Mouse (Mus musculus): ENCODE data around the gene Cep135. TPM values are rescaled to one million over a fixed set of nuclear protein-coding genes. Genes with fewer than 3 reads are reported as not detected.
A peak's percentile ranks its signal among the peaks of the same experiment; 100 is the strongest.

The Cep135 gene
- polyA plus RNA-seq, 1 experiment: 8.6 TPM

GRCm38 (mm10) chr5:76585378-76585777 lies 3.1 kb upstream of the Cep135 start:
- no peak overlapping the region for H3K4me3 ChIP-seq (replicated peaks; ENCODE audit: control insufficient read depth, low read depth, low read length)
- 66% methylated on average over 2 of the region's 2 CpGs for whole genome bisulfite sequencing
- no peaks in the 10 kb centered on the region for H3K4me1 ChIP-seq (ENCODE audit: control insufficient read depth, insufficient read depth, low read length)
- TF ChIP-seq CTCF (IDR thresholded peaks at IDR 0.05; ENCODE audit: control insufficient read depth, insufficient read depth, low read length): no peak
- no peak for TF ChIP-seq POLR2A (IDR thresholded peaks at IDR 0.05; ENCODE audit: borderline replicate concordance, control insufficient read depth, low read depth, low read length)
- H3K27ac ChIP-seq (ENCODE audit: control insufficient read depth, insufficient read depth, low read depth, low read length, poor library complexity): no peak overlapping the region

GRCm38 (mm10) chr5:76589311-76589710 lies 813 bp downstream of the Cep135 start:
- no peak for TF ChIP-seq CTCF (IDR thresholded peaks at IDR 0.05; ENCODE audit: control insufficient read depth, insufficient read depth, low read length)
- TF ChIP-seq POLR2A (IDR thresholded peaks at IDR 0.05; ENCODE audit: borderline replicate concordance, control insufficient read depth, low read depth, low read length): no peak
- 12% methylated on average over 7 of the region's 7 CpGs for WGBS
- H3K4me1 ChIP-seq (ENCODE audit: control insufficient read depth, insufficient read depth, low read length): no peaks in the 10 kb centered on the region
- H3K27ac ChIP-seq (ENCODE audit: control insufficient read depth, insufficient read depth, low read depth, low read length, poor library complexity): peak overlapping the region; percentile 97; the same call in 1 of the 2 replicates
- H3K4me3 ChIP-seq (replicated peaks; ENCODE audit: control insufficient read depth, low read depth, low read length): peak overlapping the region; percentile 97

- 78% methylated on average over 2 of the region's 2 CpGs for WGBS
- Histone ChIP-seq H3K4me1 (ENCODE audit: control insufficient read depth, insufficient read depth, low read length) (no peaks in the 10 kb centered on the region), H3K4me3 (replicated peaks; ENCODE audit: control insufficient read depth, low read depth, low read length) (no peak overlapping the region), H3K27ac (ENCODE audit: control insufficient read depth, insufficient read depth, low read depth, low read length, poor library complexity) (no peak overlapping the region)
- no peak for TF ChIP-seq CTCF (IDR thresholded peaks at IDR 0.05; ENCODE audit: control insufficient read depth, insufficient read depth, low read length)
- no peak for TF ChIP-seq POLR2A (IDR thresholded peaks at IDR 0.05; ENCODE audit: borderline replicate concordance, control insufficient read depth, low read depth, low read length)
Observed at GRCm38 (mm10) chr5:76590009-76590408, 1.5 kb downstream of the Cep135 start.

GRCm38 (mm10) chr5:76591885-76592284 lies 3.4 kb downstream of the Cep135 start:
- Histone ChIP-seq H3K4me3 (replicated peaks; ENCODE audit: control insufficient read depth, low read depth, low read length) (no peak overlapping the region), H3K4me1 (ENCODE audit: control insufficient read depth, insufficient read depth, low read length) (no peaks in the 10 kb centered on the region), H3K27ac (ENCODE audit: control insufficient read depth, insufficient read depth, low read depth, low read length, poor library complexity) (no peak overlapping the region)
- no peak for TF ChIP-seq CTCF (IDR thresholded peaks at IDR 0.05; ENCODE audit: control insufficient read depth, insufficient read depth, low read length)
- no peak for TF ChIP-seq POLR2A (IDR thresholded peaks at IDR 0.05; ENCODE audit: borderline replicate concordance, control insufficient read depth, low read depth, low read length)
- WGBS: 92% methylated on average over 9 of the region's 9 CpGs

GRCm38 (mm10) chr5:76609702-76610370 lies 21.3 kb downstream of the Cep135 start:
- TF ChIP-seq CTCF (IDR thresholded peaks at IDR 0.05; ENCODE audit: control insufficient read depth, insufficient read depth, low read length): no peak
- no peak for TF ChIP-seq POLR2A (IDR thresholded peaks at IDR 0.05; ENCODE audit: borderline replicate concordance, control insufficient read depth, low read depth, low read length)

GRCm38 (mm10) chr5:76612867-76613499 lies 24.5 kb downstream of the Cep135 start:
- WGBS: 81% methylated on average over 6 of the region's 6 CpGs
- no peaks in the 10 kb centered on the region for H3K4me1 ChIP-seq (ENCODE audit: control insufficient read depth, insufficient read depth, low read length)
- H3K4me3 ChIP-seq (replicated peaks; ENCODE audit: control insufficient read depth, low read depth, low read length): no peak overlapping the region
- TF ChIP-seq CTCF (IDR thresholded peaks at IDR 0.05; ENCODE audit: control insufficient read depth, insufficient read depth, low read length) (no peak), POLR2A (IDR thresholded peaks at IDR 0.05; ENCODE audit: borderline replicate concordance, control insufficient read depth, low read depth, low read length) (no peak)
- H3K27ac ChIP-seq (ENCODE audit: control insufficient read depth, insufficient read depth, low read depth, low read length, poor library complexity): no peak overlapping the region

More at GRCm38 (mm10) chr5:76609702-76610370, 21.3 kb downstream of the Cep135 start:
- H3K27ac ChIP-seq (ENCODE audit: control insufficient read depth, insufficient read depth, low read depth, low read length, poor library complexity): no peak overlapping the region
- H3K4me1 ChIP-seq (ENCODE audit: control insufficient read depth, insufficient read depth, low read length): no peaks in the 10 kb centered on the region
- 92% methylated on average over 8 of the region's 8 CpGs for WGBS
- no peak overlapping the region for H3K4me3 ChIP-seq (replicated peaks; ENCODE audit: control insufficient read depth, low read depth, low read length)

- TF ChIP-seq CTCF (IDR thresholded peaks at IDR 0.05; ENCODE audit: control insufficient read depth, insufficient read depth, low read length): no peak
- no peak for TF ChIP-seq POLR2A (IDR thresholded peaks at IDR 0.05; ENCODE audit: borderline replicate concordance, control insufficient read depth, low read depth, low read length)
- 94% methylated on average over 8 of the region's 8 CpGs for WGBS
- Histone ChIP-seq H3K4me1 (ENCODE audit: control insufficient read depth, insufficient read depth, low read length) (no peaks in the 10 kb centered on the region), H3K4me3 (replicated peaks; ENCODE audit: control insufficient read depth, low read depth, low read length) (no peak overlapping the region), H3K27ac (ENCODE audit: control insufficient read depth, insufficient read depth, low read depth, low read length, poor library complexity) (no peak overlapping the region)
Observed at GRCm38 (mm10) chr5:76615276-76615675, 26.8 kb downstream of the Cep135 start.

- 95% methylated on average over 2 of the region's 2 CpGs for WGBS
- no peak overlapping the region for H3K27ac ChIP-seq (ENCODE audit: control insufficient read depth, insufficient read depth, low read depth, low read length, poor library complexity)
- H3K4me1 ChIP-seq (ENCODE audit: control insufficient read depth, insufficient read depth, low read length): no peaks in the 10 kb centered on the region
- TF ChIP-seq POLR2A (IDR thresholded peaks at IDR 0.05; ENCODE audit: borderline replicate concordance, control insufficient read depth, low read depth, low read length) (no peak), CTCF (IDR thresholded peaks at IDR 0.05; ENCODE audit: control insufficient read depth, insufficient read depth, low read length) (no peak)
- H3K4me3 ChIP-seq (replicated peaks; ENCODE audit: control insufficient read depth, low read depth, low read length): no peak overlapping the region
Observed at GRCm38 (mm10) chr5:76616196-76616747, 27.8 kb downstream of the Cep135 start.
